Mouse (Mus musculus): Measurements from ENCODE around the gene Plekhg1.

- TF ChIP-seq CTCF (IDR thresholded peaks at IDR 0.05), result no peak
- TF ChIP-seq EP300 (IDR thresholded peaks at IDR 0.05), result no peak
Measured at GRCm38 (mm10) chr10:3693699-3694280, 46.4 kb upstream of the Plekhg1 start.

Data from lung, postnatal 0 days (tissue).